ENCODE assay signal across 12 mouse cellular contexts in genomic region chr1:163443832-163444231, GRCm38 (mm10). TPM values are rescaled to one million over a fixed set of nuclear protein-coding genes. Genes with fewer than 3 reads are reported as not detected.
DNase-seq lines count a peak whose midpoint lies in the region; ATAC-seq and TF ChIP-seq lines count a peak whose summit lies in the region.
"Had no signal": no experiment of that assay in that cellular context is flagged by ENCODE, and none has a peak within 500 bp of the region (broad histone marks: within the 10 kb centered on the region; RNA-seq: fewer than 3 reads in every experiment).

No protein-coding gene starts in this region.

- no peak overlapping the region for H3K27ac ChIP-seq in intestine, postnatal 0 days (ENCODE audit: low read depth, low read length)
- H3K27ac ChIP-seq: embryonic facial prominence, embryonic 15.5 days; midbrain, embryonic 15.5 days had no signal

- no peak overlapping the region for H3K9ac ChIP-seq in intestine, postnatal 0 days (ENCODE audit: low read depth, low read length)
- H3K9ac ChIP-seq: embryonic facial prominence, embryonic 15.5 days; midbrain, embryonic 15.5 days had no signal

- 8% methylated on average over 3 of the region's 3 CpGs for WGBS in intestine, postnatal 0 days

- no peak overlapping the region for H3K4me2 ChIP-seq in intestine, postnatal 0 days (replicated peaks; ENCODE audit: low read depth)
- H3K4me2 ChIP-seq: embryonic facial prominence, embryonic 15.5 days; midbrain, embryonic 15.5 days had no signal

- H3K27me3 ChIP-seq in intestine, postnatal 0 days (replicated peaks; ENCODE audit: control insufficient read depth, insufficient read depth, low read length): no peaks in the 10 kb centered on the region
- H3K27me3 ChIP-seq: embryonic facial prominence, embryonic 15.5 days; midbrain, embryonic 15.5 days had no signal

- DNase-seq in 416B (ENCODE audit: low read depth) (peak; percentile 90), MEL-GATA-1-ER (ENCODE audit: extremely low read depth, low read depth) (peak; percentile 60)
- peak; percentile 6 to 17 for DNase-seq in heart, adult 9 months (ENCODE audit: low spot score in 2 of 2)
- DNase-seq in kidney, postnatal 36 days: peak; percentile 37 to 45
- DNase-seq in yolk sac, embryonic 10.5 days (ENCODE audit: low spot score): no peak
- DNase-seq in right cerebral cortex, postnatal 10 days (ENCODE audit: low spot score in 2 of 2): no peak
- DNase-seq in urinary bladder, adult 18-20 months (ENCODE audit: low spot score in 2 of 2): no peak
- DNase-seq: spleen, adult 18-20 months had no signal

- H3K36me3 ChIP-seq in intestine, postnatal 0 days (ENCODE audit: control insufficient read depth, insufficient read depth): no peaks in the 10 kb centered on the region
- H3K36me3 ChIP-seq: embryonic facial prominence, embryonic 15.5 days; midbrain, embryonic 15.5 days had no signal

- no peaks in the 10 kb centered on the region for H3K4me1 ChIP-seq in intestine, postnatal 0 days (replicated peaks; ENCODE audit: control insufficient read depth, insufficient read depth, low read length)
- H3K4me1 ChIP-seq: embryonic facial prominence, embryonic 15.5 days; midbrain, embryonic 15.5 days had no signal

- TF ChIP-seq CTCF in intestine, postnatal 0 days (IDR thresholded peaks at IDR 0.05; ENCODE audit: low read depth): no peak

- no peak overlapping the region for H3K4me3 ChIP-seq in intestine, postnatal 0 days (ENCODE audit: low read depth, low read length)
- H3K4me3 ChIP-seq: embryonic facial prominence, embryonic 15.5 days; midbrain, embryonic 15.5 days had no signal

- no peaks in the 10 kb centered on the region for H3K9me3 ChIP-seq in intestine, postnatal 0 days (ENCODE audit: control insufficient read depth)
- H3K9me3 ChIP-seq: embryonic facial prominence, embryonic 15.5 days; midbrain, embryonic 15.5 days had no signal

- no peak for ATAC-seq in intestine, postnatal 0 days
- ATAC-seq: activated CD4-positive, CD25-positive, alpha-beta regulatory T cell, adult 4 months; midbrain, embryonic 15.5 days had no signal

RNA-seq across cellular contexts. Expression of gene Gorab, which starts 40.4 kb away (rescaled TPM):
- polyA plus RNA-seq in intestine, postnatal 0 days (2015; fragmentation: Nextera tagmentation; extraction: Ambion mirVana): 13.1 and 13.2 TPM in 2 replicates

Comparison
In these comparisons a context has a peak if more than half of its experiments do, and no peak if none do; other contexts are left out.
1. DNase-seq: peak in 416B (single experiment), MEL-GATA-1-ER (single experiment), heart, adult 9 months (2 of 2) and kidney, postnatal 36 days (2 of 2); none in yolk sac, embryonic 10.5 days (single experiment), right cerebral cortex, postnatal 10 days (0 of 2) and urinary bladder, adult 18-20 months (0 of 2).